Mouse (Mus musculus) MEL (cell line): ENCODE data around the gene Olfr1211.

ENCODE experiments used
- CTCF ChIP-seq, 3 experiments: IDR thresholded peaks in 2 of 3; conservative IDR thresholded peaks in 1 of 3; 2 replicates each; pipeline ENCODE4 v1.5.1; 2011 to 2012; ENCODE audit warnings: low read length in 3 of 3, low read depth in 2 of 3, mild to moderate bottlenecking in 2 of 3, improper control_type of control experiment in 1 of 3, inconsistent platforms in 1 of 3, mixed read lengths in 1 of 3, moderate library complexity in 1 of 3; ENCODE audit not compliant: control insufficient read depth in 1 of 3, insufficient read depth in 1 of 3, poor library complexity in 1 of 3, severe bottlenecking in 1 of 3
- E2F4 ChIP-seq: IDR thresholded peaks from 2 replicates; pipeline ENCODE4 v1.6.1; 2011; ENCODE audit warnings: low read depth, low read length, improper control_type of control experiment, borderline replicate concordance
- MYC ChIP-seq: IDR thresholded peaks from 2 replicates; pipeline ENCODE4 v1.6.1; 2011; ENCODE audit warnings: low read depth, mild to moderate bottlenecking, low read length, improper control_type of control experiment, moderate library complexity
- POLR2A ChIP-seq, 2 experiments: IDR thresholded peaks; 2 replicates each; pipeline ENCODE4 v1.6.1; 2011 to 2012; ENCODE audit warnings: low read length in 2 of 2, mild to moderate bottlenecking in 2 of 2, control low read depth in 1 of 2, improper control_type of control experiment in 1 of 2, low read depth in 1 of 2, moderate library complexity in 1 of 2; ENCODE audit not compliant: control insufficient read depth in 1 of 2, insufficient read depth in 1 of 2, poor library complexity in 1 of 2
- ZNF384 ChIP-seq: IDR thresholded peaks from 2 replicates; pipeline ENCODE4 v1.6.1; 2012; ENCODE audit warnings: low read depth, mild to moderate bottlenecking, inconsistent platforms, low read length, improper control_type of control experiment

DNA sequence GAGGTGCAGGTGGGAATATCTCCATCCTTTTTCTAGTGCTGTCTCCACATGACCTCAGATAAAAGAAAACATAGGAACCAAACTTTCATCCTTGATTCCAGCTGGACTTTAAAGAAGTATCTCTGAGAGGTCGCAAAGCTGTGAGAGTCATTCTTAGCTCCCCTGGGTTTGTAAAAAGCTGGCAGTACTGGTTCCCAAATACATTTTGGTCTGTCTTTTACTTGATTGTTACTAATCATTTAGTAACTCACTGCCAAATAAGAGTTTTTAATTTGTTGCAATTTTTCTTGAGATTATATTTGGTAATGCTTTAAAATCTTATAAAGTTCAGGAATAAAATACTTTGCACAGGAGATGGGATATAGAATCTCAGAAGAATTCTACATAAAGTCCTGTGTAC lies at the start of gene Olfr1211:
- no peak for TF ChIP-seq CTCF (IDR thresholded peaks at IDR 0.05 in 2 of 3, conservative IDR thresholded peaks at IDR 0.05 in 1 of 3; ENCODE audit: control insufficient read depth in 1 of 3, insufficient read depth in 1 of 3, low read depth in 2 of 3, low read length in 3 of 3, poor library complexity in 1 of 3, severe bottlenecking in 1 of 3)
- TF ChIP-seq MYC: no peak
- no peak for TF ChIP-seq E2F4
- no peak for TF ChIP-seq POLR2A (IDR thresholded peaks at IDR 0.05; ENCODE audit: control insufficient read depth in 1 of 2, insufficient read depth in 1 of 2, low read depth in 1 of 2, low read length in 2 of 2, poor library complexity in 1 of 2)
- TF ChIP-seq ZNF384: no peak
